Mouse (Mus musculus) kidney, adult 2 months (tissue): ENCODE measurements around the gene Olfr702.

Experiments
- CTCF ChIP-seq: fragments of 200-500 bp; conservative IDR thresholded peaks from 2 replicates; pipeline ENCODE4 v1.5.1; 2011; ENCODE audit warnings: low read depth, mild to moderate bottlenecking, control low read depth, low read length, moderate library complexity, mixed read lengths; ENCODE audit not compliant: insufficient read depth, insufficient read length
- POLR2A ChIP-seq: fragments of 200-500 bp; IDR thresholded peaks from one replicate; pipeline ENCODE4 v1.6.1; 2011; ENCODE audit warnings: low read depth, low read length, control low read depth

DNA sequence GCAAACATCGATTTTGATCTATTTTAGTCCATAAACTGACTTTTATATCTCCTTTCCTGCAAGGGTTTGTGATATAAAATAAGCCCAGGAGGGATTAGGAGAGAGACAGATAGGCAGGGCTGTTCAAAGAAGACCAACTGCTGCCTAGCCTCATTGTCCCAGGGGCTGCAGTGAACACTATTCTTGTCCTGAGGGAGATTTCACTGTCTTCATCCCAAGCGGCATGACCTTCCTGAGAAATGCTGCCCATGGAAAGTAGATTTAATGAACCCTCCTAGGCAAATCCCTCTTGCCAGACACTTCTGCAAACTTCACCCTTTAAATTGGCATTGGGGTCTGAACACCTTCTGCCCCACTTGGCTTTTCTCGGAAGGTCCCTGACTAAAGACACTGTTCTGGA, 43.1 kb upstream of the Olfr702 start, which contains the start of gene Olfr705:
- TF ChIP-seq CTCF (no peak), POLR2A (no peak)
